Mouse (Mus musculus) left cerebral cortex, adult 18-20 months (tissue): ENCODE measurements around the gene Cast. TPM values are rescaled to one million over a fixed set of nuclear protein-coding genes. Genes with fewer than 3 reads are reported as not detected.

Experiments
- DNase-seq, 2 experiments: peaks; one replicate each; pipeline ENCODE4 v3.0.0; 2021 to 2022; ENCODE audit warnings: low spot score in 2 of 2, mixed read lengths in 1 of 2
- total RNA-seq, 2 experiments: library from RNA; stranded (reverse); gene quantifications; 2 replicates each; pipeline ENCODE4 v1.2.3; 2021

Gene Cast
- total RNA-seq, 2 experiments from 2014 or later, result 8.6 to 15.6 TPM

GRCm38 (mm10) chr13:74719002-74719401 lies 89.6 kb downstream of the Cast start:
- DNase-seq, result no peak

GRCm38 (mm10) chr13:74696225-74696624 lies 112.4 kb downstream of the Cast start:
- no peak for DNase-seq

DNA sequence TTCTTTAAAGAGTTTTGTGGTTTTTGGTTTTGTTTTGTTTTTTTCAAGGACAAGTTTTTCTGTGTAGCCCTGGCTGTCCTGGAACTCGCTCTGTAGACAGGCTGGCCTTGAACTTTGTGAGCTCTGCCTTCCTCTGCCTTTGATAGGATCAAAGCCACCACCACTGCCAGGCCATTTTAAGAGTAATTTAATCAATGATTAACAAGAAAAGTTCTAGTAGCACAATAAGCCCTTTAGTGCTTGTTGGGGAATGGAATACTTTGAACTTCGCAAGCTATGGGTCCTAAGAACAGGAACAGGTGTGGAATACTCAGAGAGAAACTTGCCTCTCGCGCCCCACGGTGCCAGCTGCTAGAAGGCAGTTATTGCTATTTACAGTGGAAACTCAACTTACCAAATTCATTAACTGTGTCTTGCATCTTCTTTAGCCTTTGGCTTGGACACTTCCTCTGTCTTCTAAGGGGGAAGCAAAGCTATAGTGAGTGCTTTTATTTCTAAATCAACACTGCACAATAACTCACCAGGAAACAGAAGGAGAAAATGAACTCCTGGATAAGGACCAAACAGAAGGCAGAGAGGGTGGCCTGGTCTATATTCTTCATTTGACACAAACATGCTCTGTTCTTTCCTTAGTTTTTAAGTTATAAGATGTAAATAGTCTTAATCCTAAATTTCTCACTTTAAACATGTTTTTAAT lies 113.0 kb downstream of the Cast start:
- DNase-seq, result no peak

Other genes starting within 250 kb of the Cast start
- gene Erap1, start 169.2 kb downstream of the Cast start, total RNA-seq, result 10 to 100 TPM in 1 of 2 experiments, 1 to 10 TPM in 1; 9.6 to 15.7 TPM